Mouse (Mus musculus): ENCODE measurements around the gene Srsf11.

The Srsf11 gene

GRCm38 (mm10) chr3:157979619-157980018 is 56.8 kb downstream of the Srsf11 start:
- no peak for DNase-seq (ENCODE audit: low read depth)

DNA sequence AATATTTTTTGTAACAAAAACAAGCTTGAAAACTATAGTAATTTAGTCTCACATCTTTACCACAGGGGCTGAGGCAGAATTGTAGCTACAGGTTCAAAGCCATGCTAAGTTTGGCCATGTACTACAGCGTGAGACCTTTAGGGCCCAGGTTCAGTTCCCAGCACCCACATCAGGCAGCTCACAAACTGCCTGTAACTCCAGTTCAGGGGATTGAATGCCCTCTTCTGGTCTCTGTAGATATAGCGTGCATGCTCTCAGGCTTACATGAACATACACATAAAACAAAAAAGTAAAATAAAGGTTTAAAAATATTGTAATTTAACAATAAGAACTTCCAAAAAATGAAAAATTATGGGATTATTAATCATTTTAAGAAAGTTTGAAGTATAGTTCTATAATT is 63.2 kb downstream of the Srsf11 start:
- no peak for DNase-seq (ENCODE audit: low read depth)

GRCm38 (mm10) chr3:157971151-157971550 is 65.3 kb downstream of the Srsf11 start:
- no peak for DNase-seq (ENCODE audit: low read depth)

Data from fibroblast of lung, adult 2 months (primary cell).